Mouse (Mus musculus) bone marrow macrophage, adult 2 months (primary cell): Measurements from ENCODE around the gene Wee1. TPM values are rescaled to one million over a fixed set of nuclear protein-coding genes. Genes with fewer than 3 reads are reported as not detected.
A peak's percentile ranks its signal among the peaks of the same experiment; 100 is the strongest.

Experiments used
- H3K27ac ChIP-seq: 2 replicates; pipeline ENCODE4 v1.5.1; 2012; ENCODE audit warnings: low read depth, low read length; ENCODE audit not compliant: insufficient read depth
- H3K4me1 ChIP-seq: 2 replicates; pipeline ENCODE4 v1.6.1; 2012; ENCODE audit warnings: low read length; ENCODE audit not compliant: control insufficient read depth, insufficient read depth
- H3K4me3 ChIP-seq: 2 replicates; pipeline ENCODE4 v1.5.1; 2012; ENCODE audit warnings: mild to moderate bottlenecking, low read length, moderate library complexity; ENCODE audit not compliant: insufficient read depth
- CTCF ChIP-seq: IDR thresholded peaks from 2 replicates; pipeline ENCODE4 v1.5.1; 2012; ENCODE audit warnings: low read depth, mild to moderate bottlenecking, low read length, moderate library complexity
- POLR2A ChIP-seq: IDR thresholded peaks from 2 replicates; pipeline ENCODE4 v1.6.1; 2012; ENCODE audit warnings: mild to moderate bottlenecking, low read depth, low read length, borderline replicate concordance
- polyA plus RNA-seq: library from polyadenylated mRNA; stranded (reverse); fragments of >200 nt; gene quantifications from 2 replicates; pipeline ENCODE4 v1.2.4, GENCODE M21; 2012; ENCODE audit not compliant: missing spikeins, insufficient read depth, insufficient read length

Gene Wee1
- polyA plus RNA-seq, 1 experiment = 7.1 TPM

GRCm38 (mm10) chr7:110180613-110181012 lies 58.8 kb downstream of the Wee1 start:
- H3K4me3 ChIP-seq = no peak overlapping the region
- peaks cover 20% of the 10 kb centered on the region for H3K4me1 ChIP-seq
- H3K27ac ChIP-seq = no peak overlapping the region
- TF ChIP-seq POLR2A (no peak), CTCF (no peak)

DNA sequence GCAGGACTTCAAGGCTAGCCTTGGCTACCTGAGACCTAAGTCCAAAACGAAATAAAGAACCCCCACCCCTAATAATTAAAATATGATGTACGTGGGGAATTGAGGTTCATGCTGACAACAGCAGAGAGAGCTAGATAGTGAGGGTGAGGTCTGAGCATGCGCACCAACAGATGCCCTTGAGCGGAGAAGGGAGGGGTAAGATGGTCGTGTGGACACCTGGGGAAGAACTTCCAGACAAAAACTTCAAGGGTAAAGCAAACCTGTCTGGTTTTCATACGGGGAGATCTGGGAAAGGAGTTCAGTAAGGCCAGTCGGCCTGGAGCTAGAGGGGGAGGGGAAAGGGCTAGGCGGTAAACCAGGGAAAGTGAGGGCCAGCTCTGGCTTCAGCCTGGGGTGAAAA lies 59.6 kb downstream of the Wee1 start:
- Histone ChIP-seq H3K27ac (no peak overlapping the region), H3K4me1 (peaks cover 20% of the 10 kb centered on the region), H3K4me3 (no peak overlapping the region)
- TF ChIP-seq CTCF (no peak), POLR2A (no peak)

DNA sequence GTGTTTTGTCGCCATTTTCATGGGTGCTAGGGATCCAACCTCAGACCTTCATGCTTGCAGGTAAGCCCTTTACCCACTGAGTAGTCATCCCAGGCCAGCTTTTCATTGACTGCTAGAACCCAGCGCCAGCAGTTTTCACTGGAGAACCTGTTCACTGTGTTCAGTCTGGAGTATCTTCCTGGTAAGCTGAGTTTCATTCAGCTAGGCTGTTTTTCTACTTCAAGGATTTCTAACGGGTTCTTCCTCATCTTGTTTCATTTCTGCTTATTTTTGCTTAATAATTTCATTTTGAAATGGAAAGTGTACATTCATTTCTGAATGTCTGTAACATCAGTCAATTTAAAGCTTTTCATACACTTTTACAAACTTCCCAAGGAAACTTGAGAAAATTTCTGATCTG lies 62.8 kb downstream of the Wee1 start:
- TF ChIP-seq POLR2A = no peak
- TF ChIP-seq CTCF = no peak
- peaks cover 26% of the 10 kb centered on the region for H3K4me1 ChIP-seq
- H3K27ac ChIP-seq = peak overlapping the region; percentile 82
- H3K4me3 ChIP-seq = no peak overlapping the region

- Histone ChIP-seq H3K4me1 (peaks cover 50% of the 10 kb centered on the region), H3K27ac (peak overlapping the region; percentile 99), H3K4me3 (no peak overlapping the region)
- TF ChIP-seq POLR2A (no peak), CTCF (no peak)
Measured at GRCm38 (mm10) chr7:110189951-110190350, 68.1 kb downstream of the Wee1 start.

Other genes with a start within 250 kb of the Wee1 start
- 159 and 160 TPM in 2 replicates for gene Dennd5a, start 161.6 kb upstream of the Wee1 start, polyA plus RNA-seq
- 43.1 and 47.3 TPM in 2 replicates for gene Tmem41b, start 135.1 kb upstream of the Wee1 start, polyA plus RNA-seq
- gene Ipo7, start 103.8 kb upstream of the Wee1 start, polyA plus RNA-seq = 51.7 and 55.2 TPM in 2 replicates
- 17.4 and 22.2 TPM in 2 replicates for gene Zfp143, start 60.8 kb upstream of the Wee1 start, polyA plus RNA-seq
- 113 and 114 TPM in 2 replicates for gene Swap70, start 99.7 kb downstream of the Wee1 start, polyA plus RNA-seq